Mouse (Mus musculus) cortical plate, adult 2 months (tissue): Measurements from ENCODE around the gene Pbx1.

Experiments
- CTCF ChIP-seq: fragments of 200-500 bp; IDR thresholded peaks from 2 replicates; pipeline ENCODE4 v1.5.1; 2011; ENCODE audit warnings: mild to moderate bottlenecking, control low read depth, low read length; ENCODE audit not compliant: insufficient read depth; ENCODE audit errors: extremely low read depth
- POLR2A ChIP-seq: fragments of 200-500 bp; IDR thresholded peaks from 2 replicates; pipeline ENCODE4 v1.6.1; 2011; ENCODE audit warnings: mild to moderate bottlenecking, low read length, control low read depth; ENCODE audit not compliant: insufficient read depth; ENCODE audit errors: extremely low read depth

DNA sequence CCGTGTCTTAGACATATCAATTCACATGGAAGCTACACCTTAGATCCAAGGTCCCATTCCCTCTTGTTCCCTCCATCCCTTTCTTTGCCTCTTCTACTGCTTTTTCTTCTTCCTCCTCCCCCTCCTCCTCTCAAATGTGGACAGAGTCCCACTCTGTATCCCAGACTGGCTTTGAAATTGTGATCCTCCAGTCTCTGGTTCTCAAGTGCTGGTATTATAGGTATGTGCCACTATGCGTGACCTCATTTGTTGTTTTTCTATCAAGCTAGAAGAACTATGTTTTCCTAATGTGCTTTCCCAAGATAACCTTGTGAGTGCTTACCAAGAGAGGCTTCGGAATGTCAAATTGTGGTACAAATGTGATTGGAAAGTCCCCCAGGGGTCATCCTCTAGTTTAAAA is 267.1 kb downstream of the Pbx1 start:
- TF ChIP-seq POLR2A: no peak
- no peak for TF ChIP-seq CTCF
